Mouse (Mus musculus) small intestine, adult 2 months (tissue): ENCODE measurements around the gene Trpm3. TPM values are rescaled to one million over a fixed set of nuclear protein-coding genes. Genes with fewer than 3 reads are reported as not detected.

Experiments
- H3K27ac ChIP-seq: fragments of 200-500 bp; 2 replicates; pipeline ENCODE4 v1.5.1; 2012; ENCODE audit warnings: low read depth, low read length, control low read depth, inconsistent platforms; ENCODE audit not compliant: insufficient read depth
- H3K27me3 ChIP-seq: fragments of 200-500 bp; 2 replicates; pipeline ENCODE4 v1.6.1; 2012; ENCODE audit warnings: mild to moderate bottlenecking, moderate library complexity, low read length, inconsistent platforms; ENCODE audit not compliant: control insufficient read depth, insufficient read depth
- H3K36me3 ChIP-seq: fragments of 200-500 bp; 2 replicates; pipeline ENCODE4 v1.6.1; 2012; ENCODE audit warnings: mild to moderate bottlenecking, low read length, control low read depth, inconsistent platforms; ENCODE audit not compliant: control insufficient read depth, insufficient read depth
- H3K4me1 ChIP-seq: fragments of 200-500 bp; 2 replicates; pipeline ENCODE4 v1.6.1; 2012; ENCODE audit warnings: low read length, inconsistent platforms, mixed read lengths; ENCODE audit not compliant: control insufficient read depth, insufficient read depth, insufficient read length
- H3K4me3 ChIP-seq: fragments of 200-500 bp; 2 replicates; pipeline ENCODE4 v1.5.1; 2012; ENCODE audit warnings: low read depth, mild to moderate bottlenecking, control low read depth, inconsistent platforms, low read length, moderate library complexity
- CTCF ChIP-seq: fragments of 200-500 bp; IDR thresholded peaks from 2 replicates; pipeline ENCODE4 v1.5.1; 2012; ENCODE audit warnings: low read depth, mild to moderate bottlenecking, control low read depth, inconsistent platforms, low read length, moderate library complexity, mixed read lengths; ENCODE audit not compliant: insufficient replicate concordance, insufficient read length; ENCODE audit errors: extremely low read depth
- POLR2A ChIP-seq: fragments of 200-500 bp; IDR thresholded peaks from 2 replicates; pipeline ENCODE4 v1.6.1; 2012; ENCODE audit warnings: low read depth, mild to moderate bottlenecking, control low read depth, inconsistent platforms, low read length, moderate library complexity
- WGBS: fragments of 180-500 bp; shearing (Covaris S2); methylation state at CpG from one replicate; pipeline ENCODE4 v1.1.7; 2018; 5-methylcytosine and 5-hydroxymethylcytosine counted together
- polyA plus RNA-seq: library from polyadenylated mRNA; depleted of rRNA; stranded (reverse); fragments of >200 nt; gene quantifications from 2 replicates; pipeline ENCODE4 v1.2.3, GENCODE M21; 2012

Gene Trpm3
- polyA plus RNA-seq, 1 experiment = 0.09 TPM

GRCm38 (mm10) chr19:22902386-22902785 lies 763.5 kb downstream of the Trpm3 start:
- Histone ChIP-seq H3K27ac (no peak overlapping the region), H3K27me3 (no peaks in the 10 kb centered on the region; the same call in 1 of the 2 replicates), H3K4me3 (no peak overlapping the region), H3K36me3 (no peaks in the 10 kb centered on the region), H3K4me1 (no peaks in the 10 kb centered on the region)
- TF ChIP-seq CTCF (no peak), POLR2A (no peak)
- WGBS = 94% methylated on average over 6 of the region's 6 CpGs

- Histone ChIP-seq H3K27ac (no peak overlapping the region), H3K36me3 (no peaks in the 10 kb centered on the region), H3K4me3 (no peak overlapping the region), H3K27me3 (no peaks in the 10 kb centered on the region; the same call in 1 of the 2 replicates), H3K4me1 (no peaks in the 10 kb centered on the region)
- WGBS = 72% methylated on average over 11 of the region's 11 CpGs
- no peak for TF ChIP-seq POLR2A
- TF ChIP-seq CTCF = no peak
Measured at GRCm38 (mm10) chr19:22905066-22905482, 766.2 kb downstream of the Trpm3 start.

- no peaks in the 10 kb centered on the region for H3K36me3 ChIP-seq
- no peak for TF ChIP-seq POLR2A
- no peak for TF ChIP-seq CTCF
- H3K4me3 ChIP-seq = no peak overlapping the region
- H3K4me1 ChIP-seq = no peaks in the 10 kb centered on the region
- H3K27ac ChIP-seq = no peak overlapping the region
- no peaks in the 10 kb centered on the region for H3K27me3 ChIP-seq
- 89% methylated on average over 6 of the region's 6 CpGs for WGBS
Measured at GRCm38 (mm10) chr19:22910686-22911085, 771.8 kb downstream of the Trpm3 start.

- Histone ChIP-seq H3K27me3 (no peaks in the 10 kb centered on the region), H3K27ac (no peak overlapping the region), H3K4me1 (no peaks in the 10 kb centered on the region; the same call in 1 of the 2 replicates), H3K36me3 (no peaks in the 10 kb centered on the region), H3K4me3 (no peak overlapping the region)
- 86% methylated on average over 4 of the region's 4 CpGs for WGBS
- TF ChIP-seq CTCF = no peak
- no peak for TF ChIP-seq POLR2A
Measured at GRCm38 (mm10) chr19:22912971-22913370, 774.1 kb downstream of the Trpm3 start.

- 14% methylated on average over 16 of the region's 16 CpGs for WGBS
- Histone ChIP-seq H3K27ac (peak overlapping the region; percentile 52), H3K36me3 (no peaks in the 10 kb centered on the region), H3K4me3 (peak overlapping the region; percentile 49), H3K27me3 (no peaks in the 10 kb centered on the region), H3K4me1 (no peaks in the 10 kb centered on the region; the same call in 1 of the 2 replicates)
- TF ChIP-seq CTCF (peak; percentile 89), POLR2A (no peak)
Measured at GRCm38 (mm10) chr19:22915868-22916642, 777.2 kb downstream of the Trpm3 start.

- H3K27me3 ChIP-seq = no peaks in the 10 kb centered on the region
- no peaks in the 10 kb centered on the region for H3K36me3 ChIP-seq
- peak overlapping the region; percentile 3; the same call in 1 of the 2 replicates for H3K4me3 ChIP-seq
- no peaks in the 10 kb centered on the region; the same call in 1 of the 2 replicates for H3K4me1 ChIP-seq
- TF ChIP-seq POLR2A = no peak
- no peak for TF ChIP-seq CTCF
- peak overlapping the region; percentile 83 for H3K27ac ChIP-seq
- WGBS = 26% methylated on average over 18 of the region's 18 CpGs
Measured at GRCm38 (mm10) chr19:22916643-22917344, 777.9 kb downstream of the Trpm3 start.

GRCm38 (mm10) chr19:22917345-22917735 lies 778.5 kb downstream of the Trpm3 start:
- 41% methylated on average over 3 of the region's 3 CpGs for WGBS
- TF ChIP-seq CTCF = no peak
- TF ChIP-seq POLR2A = no peak
- Histone ChIP-seq H3K36me3 (no peaks in the 10 kb centered on the region), H3K27ac (peak overlapping the region; percentile 83), H3K27me3 (no peaks in the 10 kb centered on the region), H3K4me1 (no peaks in the 10 kb centered on the region; the same call in 1 of the 2 replicates), H3K4me3 (no peak overlapping the region)
